Mouse (Mus musculus): ENCODE measurements around the gene Rnf5.
A peak's percentile ranks its signal among the peaks of the same experiment; 100 is the strongest.

The Rnf5 gene

GRCm38 (mm10) chr17:34603375-34604060, at the start of gene Rnf5:
TSS of gene Rnf5 (minus strand) at chr17:34603690.
- DNase-seq, result peak; percentile 100

GRCm38 (mm10) chr17:34652985-34653384, 49.5 kb upstream of the Rnf5 start:
- no peak for DNase-seq

- no peak for DNase-seq
These were observed 49.1 kb upstream of the Rnf5 start for GRCm38 (mm10) chr17:34652546-34652945.

GRCm38 (mm10) chr17:34651507-34652221, 48.2 kb upstream of the Rnf5 start:
- DNase-seq, result peak; percentile 56 to 66

- no peak for DNase-seq
These were observed 47.3 kb upstream of the Rnf5 start for GRCm38 (mm10) chr17:34650781-34651180.

GRCm38 (mm10) chr17:34649106-34649864, 45.8 kb upstream of the Rnf5 start:
- no peak for DNase-seq

- DNase-seq, result no peak
These were observed 44.8 kb upstream of the Rnf5 start for GRCm38 (mm10) chr17:34648141-34648890.

GRCm38 (mm10) chr17:34646906-34647787, 43.7 kb upstream of the Rnf5 start, which contains the start of gene Atf6b:
TSS of gene Atf6b (plus strand) at chr17:34647146.
- peak; percentile 97 to 98 for DNase-seq

GRCm38 (mm10) chr17:34645831-34646511, 42.5 kb upstream of the Rnf5 start:
- no peak for DNase-seq

- DNase-seq, result no peak
These were observed 41.9 kb upstream of the Rnf5 start for GRCm38 (mm10) chr17:34645256-34645829.

GRCm38 (mm10) chr17:34644608-34645007, 41.1 kb upstream of the Rnf5 start, which contains the start of gene Fkbpl:
TSS of gene Fkbpl (plus strand) at chr17:34644764.
- DNase-seq, result peak; percentile 98

GRCm38 (mm10) chr17:34643944-34644343, 40.5 kb upstream of the Rnf5 start:
- DNase-seq, result no peak

GRCm38 (mm10) chr17:34643379-34643778, 39.9 kb upstream of the Rnf5 start:
- no peak for DNase-seq

- no peak for DNase-seq
These were observed 38.5 kb upstream of the Rnf5 start for GRCm38 (mm10) chr17:34641945-34642344.

- DNase-seq, result no peak
These were observed 37.5 kb upstream of the Rnf5 start for GRCm38 (mm10) chr17:34640778-34641601.

- DNase-seq, result no peak
These were observed 36.2 kb upstream of the Rnf5 start for GRCm38 (mm10) chr17:34639461-34640255.

GRCm38 (mm10) chr17:34637459-34637858, 34.0 kb upstream of the Rnf5 start:
- DNase-seq, result no peak

GRCm38 (mm10) chr17:34635671-34636070, 32.2 kb upstream of the Rnf5 start:
- DNase-seq, result no peak

GRCm38 (mm10) chr17:34632261-34632691, 28.8 kb upstream of the Rnf5 start:
- peak; percentile 87 to 88 for DNase-seq

Measured in kidney, adult 8-10 months (tissue).